Comparison of ENCODE assay signal across 8 mouse cellular contexts in the genomic region with DNA sequence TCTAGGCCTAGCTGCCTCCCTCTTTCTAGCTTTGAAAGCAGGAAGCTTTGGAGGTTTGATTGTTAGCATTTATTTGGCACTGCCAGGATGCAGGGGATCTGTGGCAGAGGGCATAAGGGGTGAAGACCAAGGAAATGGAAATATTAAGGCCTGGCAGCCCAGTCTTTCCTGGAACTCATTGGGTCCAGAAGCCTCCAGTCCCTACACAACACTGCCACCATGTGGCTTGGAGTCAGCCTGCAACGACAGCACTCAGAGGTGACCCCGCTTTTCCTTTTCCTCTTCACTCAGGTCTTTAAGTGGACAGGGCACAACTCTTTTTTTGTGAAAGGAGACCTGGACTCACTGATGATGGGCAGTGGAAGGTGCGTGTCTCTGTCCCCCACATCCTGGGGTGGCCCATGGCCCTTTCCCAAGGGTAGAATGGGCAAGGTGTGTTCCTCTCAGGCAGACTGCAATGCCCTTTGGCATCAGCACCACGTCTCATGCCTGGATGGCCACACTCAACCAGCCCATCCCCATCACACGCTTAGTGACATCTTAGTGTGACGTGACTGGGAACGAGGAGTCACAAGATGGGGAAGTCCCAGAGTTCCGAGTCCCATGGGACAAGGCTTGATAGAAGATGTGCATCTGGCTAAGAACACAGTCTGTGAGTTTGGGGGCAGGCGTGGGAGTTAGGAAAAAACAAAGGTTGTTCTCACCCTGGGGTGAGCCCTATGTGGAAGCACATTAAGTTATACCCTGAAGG. TPM values are rescaled to one million over a fixed set of nuclear protein-coding genes. Genes with fewer than 3 reads are reported as not detected.
DNase-seq lines count a peak whose midpoint lies in the region; ATAC-seq and TF ChIP-seq lines count a peak whose summit lies in the region.
"Had no signal": no experiment of that assay in that cellular context is flagged by ENCODE, and none has a peak within 500 bp of the region (broad histone marks: within the 10 kb centered on the region; RNA-seq: fewer than 3 reads in every experiment).

No protein-coding gene starts in this region.

- H3K9me3 ChIP-seq in ES-E14 (ENCODE audit: control insufficient read depth, insufficient read depth, low read depth, low read length): no peaks in the 10 kb centered on the region
- no peaks in the 10 kb centered on the region for H3K9me3 ChIP-seq in lung, postnatal 0 days (ENCODE audit: low read length)

- no peak overlapping the region for H3K4me2 ChIP-seq in lung, postnatal 0 days (replicated peaks; ENCODE audit: low read depth, low read length)

- TF ChIP-seq POLR2A in cortical plate, adult 2 months (IDR thresholded peaks at IDR 0.05; ENCODE audit: extremely low read depth, insufficient read depth, low read length): no peak
- TF ChIP-seq POLR2A in heart, adult 2 months (IDR thresholded peaks at IDR 0.05; ENCODE audit: insufficient read depth, low read depth, low read length): no peak

- peak; percentile 55; the same call in 1 of the 2 replicates for ATAC-seq in lung, postnatal 0 days

- no peaks in the 10 kb centered on the region for H3K27me3 ChIP-seq in heart, adult 2 months (ENCODE audit: control insufficient read depth, insufficient read depth, low read length)
- no peaks in the 10 kb centered on the region for H3K27me3 ChIP-seq in lung, postnatal 0 days (replicated peaks; ENCODE audit: insufficient read depth, low read length)

- DNase-seq in ES-E14 (ENCODE audit: low read depth, low spot score): no peak
- DNase-seq in adrenal gland, adult (ENCODE audit: inconsistent age in 2 of 2, low spot score in 1 of 2): peak; percentile 69 to 91
- DNase-seq in heart, adult 2 months: peak; percentile 68 to 82
- DNase-seq in kidney, postnatal 14 days: peak; percentile 82
- peak; percentile 78 for DNase-seq in lung, postnatal 0 days (ENCODE audit: low spot score)
- peak; percentile 68 for DNase-seq in retina, postnatal 7 days (ENCODE audit: low read depth, low spot score)

- 46% methylated on average over 9 of the region's 9 CpGs for WGBS in heart, adult 2 months
- 64% methylated on average over 9 of the region's 9 CpGs for WGBS in lung, postnatal 0 days

- H3K79me2 ChIP-seq in heart, adult 2 months (replicated peaks; ENCODE audit: control insufficient read depth, insufficient read depth, low read length): no peaks in the 10 kb centered on the region

- intact Hi-C loops in heart, adult 2 months (cut with DNase I): loop anchor here (1.0 to 2.0 kb wide), 4 partner anchors 52 to 286 kb away; no protein-coding TSS in a partner anchor

- TF ChIP-seq CTCF in cortical plate, adult 2 months (IDR thresholded peaks at IDR 0.05; ENCODE audit: extremely low read depth, insufficient read depth, low read length): peak; percentile 97
- peak; percentile 97 for TF ChIP-seq CTCF in heart, adult 2 months (IDR thresholded peaks at IDR 0.05)
- peak; percentile 93 for TF ChIP-seq CTCF in lung, postnatal 0 days (IDR thresholded peaks at IDR 0.05)

- H3K4me3 ChIP-seq in ES-E14 (ENCODE audit: insufficient read depth in 1 of 2, low read depth in 1 of 2, low read length in 2 of 2, poor library complexity in 1 of 2, severe bottlenecking in 1 of 2): no peak overlapping the region
- no peak overlapping the region for H3K4me3 ChIP-seq in cortical plate, adult 2 months (ENCODE audit: insufficient read depth, low read length)
- H3K4me3 ChIP-seq in heart, adult 2 months: no peak overlapping the region
- no peak overlapping the region for H3K4me3 ChIP-seq in lung, postnatal 0 days (ENCODE audit: low read depth, low read length)

- peak; percentile 90 for TF ChIP-seq EP300 in heart, adult 2 months (IDR thresholded peaks at IDR 0.05; ENCODE audit: insufficient read depth, low read depth, low read length)
- no peak for TF ChIP-seq EP300 in lung, postnatal 0 days (IDR thresholded peaks at IDR 0.05)

- H3K36me3 ChIP-seq in ES-E14 (ENCODE audit: control insufficient read depth, insufficient read depth, low read length, poor library complexity, severe bottlenecking): peaks cover 3% of the 10 kb centered on the region; the same call in 1 of the 2 replicates
- no peaks in the 10 kb centered on the region for H3K36me3 ChIP-seq in heart, adult 2 months (ENCODE audit: control insufficient read depth, insufficient read depth, low read length)
- 0 out of 2 replicates have a peak, but pooled peaks cover 4% of the 10 kb centered on the region for H3K36me3 ChIP-seq in lung, postnatal 0 days (ENCODE audit: insufficient read depth, low read length)

- no peak overlapping the region for H3K27ac ChIP-seq in ES-E14 (ENCODE audit: insufficient read depth, low read depth, low read length, poor library complexity, severe bottlenecking)
- no peak overlapping the region for H3K27ac ChIP-seq in cortical plate, adult 2 months (ENCODE audit: insufficient read depth, low read length)
- H3K27ac ChIP-seq in heart, adult 2 months: no peak overlapping the region
- H3K27ac ChIP-seq in lung, postnatal 0 days (ENCODE audit: low read length): no peak overlapping the region

- in situ Hi-C loops in ES-E14 (cut with MboI; ENCODE audit: low sequenced_read_pairs in 2 of 2, unreplicated experiment in 2 of 2): no loop called here

- H3K9ac ChIP-seq in ES-E14 (ENCODE audit: insufficient read depth, low read depth, low read length, poor library complexity, severe bottlenecking): no peak overlapping the region
- no peak overlapping the region for H3K9ac ChIP-seq in heart, adult 2 months (ENCODE audit: low read depth, low read length)
- H3K9ac ChIP-seq in lung, postnatal 0 days (replicated peaks; ENCODE audit: low read depth): no peak overlapping the region

- peaks cover 2% of the 10 kb centered on the region in 2 experiments; a peak in 2 of 4 replicates for H3K4me1 ChIP-seq in ES-E14 (ENCODE audit: control insufficient read depth in 2 of 2, insufficient read depth in 2 of 2, low read length in 2 of 2, poor library complexity in 1 of 2)
- H3K4me1 ChIP-seq in cortical plate, adult 2 months (ENCODE audit: control insufficient read depth, insufficient read depth, low read length): peaks cover 2% of the 10 kb centered on the region; the same call in 1 of the 2 replicates
- H3K4me1 ChIP-seq in heart, adult 2 months (ENCODE audit: control insufficient read depth, insufficient read depth, low read length): peaks cover 2% of the 10 kb centered on the region; the same call in 1 of the 2 replicates
- H3K4me1 ChIP-seq in lung, postnatal 0 days (ENCODE audit: insufficient read depth, low read depth, low read length): no peaks in the 10 kb centered on the region

TF ChIP-seq in ES-E14, 5 proteins besides CTCF, POLR2A, EP300 and RAD21:
- TF ChIP-seq MAFK (IDR thresholded peaks at IDR 0.05; ENCODE audit: insufficient read depth, low read depth, low read length): no peak
- peak; percentile 91; the same call in 1 of the 2 replicates for TF ChIP-seq ZC3H11A (IDR thresholded peaks at IDR 0.05; ENCODE audit: borderline replicate concordance, low read depth, low read length)

RNA-seq across cellular contexts. Expression of a gene that starts 8.3 kb away (rescaled TPM):
- total RNA-seq in ES-E14 (2012; rRNA removed): not detected in 2 replicates
- not detected in 2 replicates for polyA plus RNA-seq in cortical plate, adult 2 months (2012; rRNA removed)
- total RNA-seq in heart, adult 2 months (2021): not detected
- not detected in 2 replicates for polyA plus RNA-seq in heart, adult 2 months (2012; rRNA removed)
- not detected in 2 replicates for polyA plus RNA-seq in lung, postnatal 0 days (2015; fragmentation: Nextera tagmentation; extraction: Ambion mirVana)
- total RNA-seq: layer of hippocampus, adult 8-10 months had no signal

RNA-seq across cellular contexts. Expression of a gene that starts 16.1 kb away (rescaled TPM):
- total RNA-seq in ES-E14 (2012; rRNA removed): 11.8 and 12.8 TPM in 2 replicates
- 5.8 and 6.8 TPM in 2 replicates for polyA plus RNA-seq in cortical plate, adult 2 months (2012; rRNA removed)
- total RNA-seq in heart, adult 2 months (2021): 10 to 100 TPM; 10.0 to 11.7 TPM
- polyA plus RNA-seq in heart, adult 2 months (2012; rRNA removed): 4.8 and 6.6 TPM in 2 replicates
- polyA plus RNA-seq in lung, postnatal 0 days (2015; fragmentation: Nextera tagmentation; extraction: Ambion mirVana): 2.5 and 3.1 TPM in 2 replicates

RNA-seq across cellular contexts. Expression of a gene that starts 39.9 kb away (rescaled TPM):
- total RNA-seq in ES-E14 (2012; rRNA removed): 23.5 and 25.7 TPM in 2 replicates
- 14.7 and 15.9 TPM in 2 replicates for polyA plus RNA-seq in cortical plate, adult 2 months (2012; rRNA removed)
- total RNA-seq in heart, adult 2 months (2021): 10 to 100 TPM; 22.7 to 23.8 TPM
- polyA plus RNA-seq in heart, adult 2 months (2012; rRNA removed): 19.8 and 22.7 TPM in 2 replicates
- 103 and 110 TPM in 2 replicates for polyA plus RNA-seq in lung, postnatal 0 days (2015; fragmentation: Nextera tagmentation; extraction: Ambion mirVana)
